Mouse (Mus musculus) thymus, postnatal 0 days (tissue): Measurements from ENCODE around the gene Tax1bp1. TPM values are rescaled to one million over a fixed set of nuclear protein-coding genes. Genes with fewer than 3 reads are reported as not detected.

Experiments
- DNase-seq: peaks from one replicate; pipeline ENCODE4 v3.0.0-alpha.2; 2015; ENCODE audit warnings: low spot score
- polyA plus RNA-seq: library from polyadenylated mRNA; unstranded; fragments of >200 nt; fragmentation: Nextera tagmentation; extraction: Ambion mirVana; gene quantifications from 2 replicates; pipeline ENCODE4 v1.2.1, GENCODE M21; 2015

The Tax1bp1 gene
- polyA plus RNA-seq, 1 experiment from 2014 or later = 245 TPM

GRCm38 (mm10) chr6:52703263-52703662 lies 10.3 kb upstream of the Tax1bp1 start:
- no peak for DNase-seq

GRCm38 (mm10) chr6:52705280-52705679 lies 8.2 kb upstream of the Tax1bp1 start:
- DNase-seq = no peak

- DNase-seq = no peak
These were observed 5.7 kb upstream of the Tax1bp1 start for GRCm38 (mm10) chr6:52707815-52708214.

- no peak for DNase-seq
These were observed 966 bp upstream of the Tax1bp1 start for GRCm38 (mm10) chr6:52712563-52712962.

- DNase-seq = peak; percentile 81
These were observed 474 bp downstream of the Tax1bp1 start for GRCm38 (mm10) chr6:52713897-52714509.

- DNase-seq = no peak
These were observed 4.1 kb downstream of the Tax1bp1 start for GRCm38 (mm10) chr6:52717493-52718192.

GRCm38 (mm10) chr6:52724805-52725439 lies 11.4 kb downstream of the Tax1bp1 start:
- DNase-seq = peak; percentile 77

GRCm38 (mm10) chr6:52730338-52730737 lies 16.8 kb downstream of the Tax1bp1 start:
- no peak for DNase-seq

GRCm38 (mm10) chr6:52734630-52735029 lies 21.1 kb downstream of the Tax1bp1 start:
- no peak for DNase-seq

GRCm38 (mm10) chr6:52752832-52753231 lies 39.3 kb downstream of the Tax1bp1 start:
- no peak for DNase-seq

GRCm38 (mm10) chr6:52765206-52765605 lies 51.7 kb downstream of the Tax1bp1 start:
- no peak for DNase-seq

- DNase-seq = no peak
These were observed 57.3 kb downstream of the Tax1bp1 start for GRCm38 (mm10) chr6:52770789-52771188.

- no peak for DNase-seq
These were observed 59.6 kb downstream of the Tax1bp1 start for GRCm38 (mm10) chr6:52773132-52773531.

- no peak for DNase-seq
These were observed 61.8 kb downstream of the Tax1bp1 start for GRCm38 (mm10) chr6:52775350-52775749.

GRCm38 (mm10) chr6:52775956-52776355 lies 62.4 kb downstream of the Tax1bp1 start:
- peak; percentile 80 for DNase-seq

- peak; percentile 29 for DNase-seq
These were observed 63.5 kb downstream of the Tax1bp1 start for GRCm38 (mm10) chr6:52777034-52777433.

- DNase-seq = no peak
These were observed 65.0 kb downstream of the Tax1bp1 start for GRCm38 (mm10) chr6:52778523-52778922.

- DNase-seq = no peak
These were observed 66.0 kb downstream of the Tax1bp1 start for GRCm38 (mm10) chr6:52779546-52779945.

GRCm38 (mm10) chr6:52790316-52790715 lies 76.8 kb downstream of the Tax1bp1 start:
- no peak for DNase-seq

GRCm38 (mm10) chr6:52790781-52791180 lies 77.3 kb downstream of the Tax1bp1 start:
- no peak for DNase-seq

- DNase-seq = no peak
These were observed 78.9 kb downstream of the Tax1bp1 start for GRCm38 (mm10) chr6:52792455-52792854.

- DNase-seq = no peak
These were observed 81.7 kb downstream of the Tax1bp1 start for GRCm38 (mm10) chr6:52795029-52795841.
